Mouse (Mus musculus): ENCODE measurements around the gene Gpc4.

Gene Gpc4

GRCm38 (mm10) chrX:52164738-52165554 is at the start of gene Gpc4:
TSS of gene Gpc4 (minus strand) at chrX:52165252.
- in situ Hi-C loops (cut with MboI, MseI): no loop called here

- in situ Hi-C loops (cut with MboI, MseI): no loop called here
Observed at GRCm38 (mm10) chrX:52212846-52213245, 47.8 kb upstream of the Gpc4 start.

GRCm38 (mm10) chrX:52199836-52200235 is 34.8 kb upstream of the Gpc4 start:
- in situ Hi-C loops (cut with MboI, MseI): no loop called here

- in situ Hi-C loops (cut with MboI, MseI): no loop called here
Observed at GRCm38 (mm10) chrX:52193311-52193968, 28.4 kb upstream of the Gpc4 start.

- in situ Hi-C loops (cut with MboI, MseI): no loop called here
Observed at GRCm38 (mm10) chrX:52189094-52189493, 24.0 kb upstream of the Gpc4 start.

- in situ Hi-C loops (cut with MboI, MseI): no loop called here
Observed at GRCm38 (mm10) chrX:52183551-52184442, 18.7 kb upstream of the Gpc4 start.

GRCm38 (mm10) chrX:52181401-52181800 is 16.3 kb upstream of the Gpc4 start:
- in situ Hi-C loops (cut with MboI, MseI): no loop called here

- in situ Hi-C loops (cut with MboI, MseI): no loop called here
Observed at GRCm38 (mm10) chrX:52177067-52177466, 12.0 kb upstream of the Gpc4 start.

- in situ Hi-C loops (cut with MboI, MseI): no loop called here
Observed at GRCm38 (mm10) chrX:52167519-52168244, 2.6 kb upstream of the Gpc4 start.

GRCm38 (mm10) chrX:52165555-52165938 is 495 bp upstream of the Gpc4 start:
- in situ Hi-C loops (cut with MboI, MseI): no loop called here

- in situ Hi-C loops (cut with MboI, MseI): no loop called here
Observed at GRCm38 (mm10) chrX:52164134-52164737, 816 bp downstream of the Gpc4 start.

GRCm38 (mm10) chrX:52163418-52164133 is 1.5 kb downstream of the Gpc4 start:
- in situ Hi-C loops (cut with MboI, MseI): no loop called here

GRCm38 (mm10) chrX:52162756-52163155 is 2.3 kb downstream of the Gpc4 start:
- in situ Hi-C loops (cut with MboI, MseI): no loop called here

GRCm38 (mm10) chrX:52162206-52162605 is 2.8 kb downstream of the Gpc4 start:
- in situ Hi-C loops (cut with MboI, MseI): no loop called here

- in situ Hi-C loops (cut with MboI, MseI): no loop called here
Observed at GRCm38 (mm10) chrX:52159621-52160020, 5.4 kb downstream of the Gpc4 start.

GRCm38 (mm10) chrX:52155408-52155953 is 9.6 kb downstream of the Gpc4 start:
- in situ Hi-C loops (cut with MboI, MseI): no loop called here

- in situ Hi-C loops (cut with MboI, MseI): no loop called here
Observed at GRCm38 (mm10) chrX:52154821-52155220, 10.2 kb downstream of the Gpc4 start.

GRCm38 (mm10) chrX:52153451-52153850 is 11.6 kb downstream of the Gpc4 start:
- in situ Hi-C loops (cut with MboI, MseI): no loop called here

- in situ Hi-C loops (cut with MboI, MseI): no loop called here
Observed at GRCm38 (mm10) chrX:52152961-52153360, 12.1 kb downstream of the Gpc4 start.

- in situ Hi-C loops (cut with MboI, MseI): no loop called here
Observed at GRCm38 (mm10) chrX:52151555-52151954, 13.5 kb downstream of the Gpc4 start.
